Mouse (Mus musculus) neural tube, embryonic 11.5 days (tissue): ENCODE measurements around the gene St7. TPM values are rescaled to one million over a fixed set of nuclear protein-coding genes. Genes with fewer than 3 reads are reported as not detected.

ENCODE experiments used
- ATAC-seq: fragments of 200-750 bp; cut with Nextera tagmentation; 2 replicates; pipeline ENCODE4 v1.8.0; 2017; ENCODE audit warnings: moderate number of reproducible peaks, mild to moderate bottlenecking, moderate TSS enrichment, moderate library complexity; ENCODE audit not compliant: insufficient read depth, low FRiP score, low TSS enrichment
- DNase-seq: peaks from one replicate; pipeline ENCODE4 v3.0.0-alpha.2; 2015; ENCODE audit warnings: low spot score
- H3K27ac ChIP-seq: fragments of 300-500 bp; sonication (generic); 2 replicates; pipeline ENCODE4 v1.5.1; 2014; ENCODE audit warnings: low read depth, mild to moderate bottlenecking, low read length
- H3K27me3 ChIP-seq: fragments of 300-500 bp; sonication (generic); 2 replicates; pipeline ENCODE4 v1.6.1; 2014; ENCODE audit warnings: mild to moderate bottlenecking, low read length, mixed read lengths; ENCODE audit not compliant: control insufficient read depth, insufficient read depth
- H3K36me3 ChIP-seq: fragments of 300-500 bp; sonication (generic); 2 replicates; pipeline ENCODE4 v1.6.1; 2014; ENCODE audit warnings: mild to moderate bottlenecking, low read length, moderate library complexity, mixed read lengths; ENCODE audit not compliant: control insufficient read depth, insufficient read depth
- H3K4me1 ChIP-seq: fragments of 300-500 bp; sonication (generic); 2 replicates; pipeline ENCODE4 v1.6.1; 2014; ENCODE audit warnings: low read length, mixed read lengths; ENCODE audit not compliant: control insufficient read depth, insufficient read depth
- H3K4me2 ChIP-seq: fragments of 300-500 bp; sonication (generic); 2 replicates; pipeline ENCODE4 v1.6.1; 2014; ENCODE audit warnings: low read depth, mild to moderate bottlenecking, moderate library complexity
- H3K4me3 ChIP-seq: fragments of 300-500 bp; sonication (generic); 2 replicates; pipeline ENCODE4 v1.5.1; 2014; ENCODE audit warnings: low read depth, low read length
- H3K9ac ChIP-seq: fragments of 300-500 bp; sonication (generic); 2 replicates; pipeline ENCODE4 v1.6.1; 2014; ENCODE audit warnings: mild to moderate bottlenecking, low read length
- H3K9me3 ChIP-seq: fragments of 300-500 bp; sonication (generic); 2 replicates; pipeline ENCODE4 v1.6.1; 2016; ENCODE audit warnings: low read length; ENCODE audit not compliant: control insufficient read depth
- WGBS: fragments of 180-500 bp; shearing (Covaris S2); extraction: QIAGEN DNeasy Blood & Tissue Kit; methylation state at CpG from one replicate; pipeline ENCODE4 v1.1.7; 2014; 5-methylcytosine and 5-hydroxymethylcytosine counted together
- polyA plus RNA-seq: library from polyadenylated mRNA; unstranded; fragments of >200 nt; fragmentation: Nextera tagmentation; extraction: Ambion mirVana; gene quantifications from 2 replicates; pipeline ENCODE4 v1.2.1, GENCODE M21; 2014

St7 gene
- polyA plus RNA-seq, 1 experiment from 2014 or later = 41.8 TPM

DNA sequence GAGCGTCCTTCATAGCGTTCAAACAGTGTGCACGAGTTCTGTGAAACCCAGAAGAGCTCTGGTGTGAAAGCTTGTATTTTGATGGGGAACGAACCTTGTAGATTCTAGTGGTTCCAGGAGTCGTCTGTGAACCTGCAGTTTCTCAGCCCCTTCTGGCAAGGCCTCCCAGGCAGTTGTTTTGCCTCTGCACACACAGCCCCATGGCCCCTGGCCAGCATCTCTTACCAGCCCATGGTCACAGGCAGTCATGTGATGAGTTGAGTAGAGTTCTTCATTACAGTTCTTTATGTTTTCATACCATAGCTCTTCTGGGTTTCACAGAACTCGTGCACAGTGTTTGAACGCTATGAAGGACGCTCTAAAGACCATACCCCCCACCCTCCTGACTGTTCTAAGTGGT lies 240.1 kb downstream of the St7 start:
- DNase-seq = no peak
- Histone ChIP-seq H3K4me3 (no peak overlapping the region), H3K36me3 (no peaks in the 10 kb centered on the region; the same call in 1 of the 2 replicates), H3K4me2 (no peak overlapping the region), H3K27me3 (no peaks in the 10 kb centered on the region), H3K9me3 (no peaks in the 10 kb centered on the region), H3K9ac (no peak overlapping the region), H3K4me1 (no peaks in the 10 kb centered on the region), H3K27ac (no peak overlapping the region)
- WGBS = 95% methylated on average over 8 of the region's 8 CpGs
- no peak for ATAC-seq

DNA sequence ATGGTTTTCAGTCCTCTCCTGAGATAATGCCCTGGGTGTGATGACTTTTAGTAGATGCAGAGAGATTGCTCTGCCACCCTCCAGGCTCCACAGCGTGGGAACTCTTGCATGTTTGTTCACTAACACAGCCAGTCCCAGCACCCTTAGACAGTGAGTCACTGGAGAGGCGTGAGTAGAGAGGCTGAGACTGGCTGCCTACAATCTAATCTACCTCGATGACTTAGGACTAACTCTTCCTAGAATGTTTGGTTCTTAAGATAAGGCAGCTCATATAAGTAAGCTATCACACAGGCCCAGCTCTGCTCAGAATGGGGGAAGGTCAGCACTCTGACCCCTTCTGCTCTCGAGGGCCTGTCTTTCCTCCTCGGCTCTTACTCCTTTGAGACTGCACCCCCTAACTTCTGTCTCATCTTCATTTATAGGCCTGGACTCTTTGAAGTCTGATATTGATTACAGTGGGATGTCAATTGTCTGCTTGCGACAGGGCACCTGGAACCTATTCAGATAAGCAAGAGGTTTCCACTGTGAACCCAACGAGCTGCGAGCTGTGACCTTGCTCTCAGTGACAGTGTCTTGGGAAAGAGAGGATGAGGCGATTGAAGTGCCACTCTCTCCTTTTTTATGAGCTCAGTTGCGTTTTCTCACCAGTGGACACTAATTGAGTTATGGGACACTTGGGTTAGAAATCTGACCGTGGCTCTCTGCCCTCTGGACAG lies 246.1 kb downstream of the St7 start:
- H3K9ac ChIP-seq = no peak overlapping the region
- H3K4me2 ChIP-seq = no peak overlapping the region
- no peak overlapping the region for H3K27ac ChIP-seq
- peaks cover 4% of the 10 kb centered on the region; the same call in 1 of the 2 replicates for H3K4me1 ChIP-seq
- H3K27me3 ChIP-seq = no peaks in the 10 kb centered on the region
- no peaks in the 10 kb centered on the region; the same call in 1 of the 2 replicates for H3K36me3 ChIP-seq
- no peak overlapping the region for H3K4me3 ChIP-seq
- no peak for ATAC-seq
- H3K9me3 ChIP-seq = no peaks in the 10 kb centered on the region
- 65% methylated on average over 11 of the region's 11 CpGs for WGBS
- DNase-seq = no peak

DNA sequence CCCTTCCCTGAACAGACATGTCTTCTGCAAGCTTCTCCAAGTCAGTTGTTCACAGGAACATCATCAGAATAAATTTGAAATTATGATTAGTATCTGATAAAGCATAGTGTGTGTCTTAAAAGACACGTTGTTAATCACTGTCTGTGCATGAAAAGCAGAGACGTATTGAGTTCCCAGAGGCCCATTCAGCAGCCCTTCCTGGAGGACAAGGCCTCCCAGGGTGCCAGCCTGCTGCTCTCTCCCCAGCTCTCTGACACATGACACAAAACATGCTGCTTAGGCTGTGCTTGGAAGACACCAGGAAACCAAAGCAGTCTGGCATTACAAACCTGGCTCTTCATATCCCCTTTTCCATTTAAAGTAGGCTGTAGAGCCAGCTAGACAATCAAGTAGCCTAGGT lies 249.2 kb downstream of the St7 start:
- 39% methylated on average over 2 of the region's 2 CpGs for WGBS
- no peak for ATAC-seq
- peaks cover 4% of the 10 kb centered on the region; the same call in 1 of the 2 replicates for H3K4me1 ChIP-seq
- H3K27me3 ChIP-seq = no peaks in the 10 kb centered on the region
- H3K36me3 ChIP-seq = no peaks in the 10 kb centered on the region
- H3K9me3 ChIP-seq = no peaks in the 10 kb centered on the region
- no peak overlapping the region for H3K4me2 ChIP-seq
- no peak for DNase-seq
- no peak overlapping the region for H3K9ac ChIP-seq
- H3K27ac ChIP-seq = no peak overlapping the region
- H3K4me3 ChIP-seq = no peak overlapping the region

DNA sequence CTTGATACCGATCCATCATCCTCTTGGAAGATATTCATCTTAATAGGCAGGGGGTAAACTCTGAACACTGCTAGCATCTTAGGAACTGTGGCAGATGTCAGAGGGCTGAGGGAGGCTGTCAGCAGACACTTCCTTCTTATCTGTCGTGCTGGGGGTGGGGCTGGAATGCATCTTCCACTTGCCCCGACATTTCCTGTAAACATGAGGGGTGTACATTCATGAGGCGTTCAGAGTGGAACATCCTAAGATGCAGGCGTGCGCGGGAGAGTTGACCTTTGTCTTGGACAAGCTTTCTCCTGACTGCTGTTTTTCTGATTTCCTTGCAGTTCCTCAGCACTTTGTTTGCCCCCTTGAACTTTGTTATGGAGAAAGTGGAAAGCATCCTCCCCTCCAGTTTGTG lies 249.6 kb downstream of the St7 start:
- 79% methylated on average over 7 of the region's 7 CpGs for WGBS
- DNase-seq (no peak), ATAC-seq (no peak)
- H3K36me3 ChIP-seq = no peaks in the 10 kb centered on the region
- H3K9me3 ChIP-seq = no peaks in the 10 kb centered on the region
- no peaks in the 10 kb centered on the region for H3K27me3 ChIP-seq
- H3K4me3 ChIP-seq = no peak overlapping the region
- no peak overlapping the region for H3K9ac ChIP-seq
- H3K27ac ChIP-seq = no peak overlapping the region
- H3K4me2 ChIP-seq = no peak overlapping the region
- peaks cover 4% of the 10 kb centered on the region; the same call in 1 of the 2 replicates for H3K4me1 ChIP-seq

DNA sequence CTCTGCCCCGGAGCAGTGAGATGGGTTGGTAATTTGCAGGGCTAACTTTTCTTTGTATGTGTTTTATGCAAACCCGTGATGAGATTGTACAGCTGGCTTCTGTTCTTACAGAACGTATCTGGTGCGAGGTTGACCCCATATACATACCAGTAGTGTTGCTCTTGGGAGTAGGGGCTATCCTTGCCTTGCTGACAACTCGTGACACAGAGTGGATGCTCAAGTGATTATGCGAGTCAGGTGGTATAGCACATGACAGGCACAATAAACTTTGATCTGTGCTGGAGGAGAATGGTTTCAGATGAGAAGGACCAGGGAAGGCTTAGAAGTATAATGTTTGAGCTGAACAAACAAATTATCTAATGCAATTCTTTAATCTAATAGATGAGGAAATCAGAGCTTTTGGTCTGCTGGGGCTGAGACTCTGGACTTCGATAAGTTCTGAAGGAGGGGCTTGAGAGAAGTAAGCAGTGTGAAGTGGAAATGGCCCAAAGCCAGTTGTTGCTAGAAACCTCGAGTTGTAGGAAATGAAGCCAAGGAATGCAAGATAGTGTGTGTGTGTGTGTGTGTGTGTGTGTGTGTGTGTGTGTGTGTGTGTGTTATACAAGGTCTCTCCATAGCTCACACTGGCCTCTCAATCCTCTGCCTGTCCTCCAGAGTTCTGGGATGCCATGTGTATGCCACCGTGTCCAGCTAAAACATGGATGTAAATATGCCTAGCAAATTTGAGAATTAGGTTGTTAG lies 251.3 kb downstream of the St7 start:
- H3K27me3 ChIP-seq = no peaks in the 10 kb centered on the region

DNA sequence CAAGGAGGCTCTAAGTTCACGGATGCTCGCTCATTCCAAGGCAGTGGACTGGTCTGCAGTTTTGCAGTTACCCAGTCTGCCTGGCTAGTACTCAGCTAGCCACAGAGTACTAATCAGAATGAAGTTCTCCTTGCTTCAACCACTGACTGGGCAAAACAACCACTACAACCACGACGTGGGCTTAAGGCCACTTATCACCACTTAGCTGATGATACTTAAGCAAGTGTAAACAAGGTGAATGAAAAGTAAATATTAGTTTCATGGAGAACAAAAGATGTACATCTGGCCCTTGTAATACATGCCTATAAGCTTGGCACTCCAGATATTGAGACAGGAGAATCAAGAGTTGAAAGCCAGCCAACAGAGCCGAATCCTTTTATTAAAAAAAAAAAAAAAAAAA lies 253.7 kb downstream of the St7 start:
- WGBS = 87% methylated on average over 5 of the region's 5 CpGs
- no peaks in the 10 kb centered on the region for H3K27me3 ChIP-seq
- no peaks in the 10 kb centered on the region for H3K9me3 ChIP-seq
- H3K36me3 ChIP-seq = no peaks in the 10 kb centered on the region
- DNase-seq = no peak
- no peak overlapping the region for H3K4me3 ChIP-seq
- ATAC-seq = no peak
- H3K4me2 ChIP-seq = no peak overlapping the region
- peaks cover 4% of the 10 kb centered on the region; the same call in 1 of the 2 replicates for H3K4me1 ChIP-seq
- H3K27ac ChIP-seq = no peak overlapping the region
- no peak overlapping the region for H3K9ac ChIP-seq

More for the DNA sequence above, 251.3 kb downstream of the St7 start:
- Histone ChIP-seq H3K27ac (no peak overlapping the region), H3K4me1 (peaks cover 4% of the 10 kb centered on the region; the same call in 1 of the 2 replicates), H3K36me3 (no peaks in the 10 kb centered on the region), H3K9me3 (no peaks in the 10 kb centered on the region), H3K4me3 (no peak overlapping the region), H3K9ac (no peak overlapping the region), H3K4me2 (no peak overlapping the region)
- WGBS = 88% methylated on average over 9 of the region's 9 CpGs
- DNase-seq = no peak
- ATAC-seq = no peak

DNA sequence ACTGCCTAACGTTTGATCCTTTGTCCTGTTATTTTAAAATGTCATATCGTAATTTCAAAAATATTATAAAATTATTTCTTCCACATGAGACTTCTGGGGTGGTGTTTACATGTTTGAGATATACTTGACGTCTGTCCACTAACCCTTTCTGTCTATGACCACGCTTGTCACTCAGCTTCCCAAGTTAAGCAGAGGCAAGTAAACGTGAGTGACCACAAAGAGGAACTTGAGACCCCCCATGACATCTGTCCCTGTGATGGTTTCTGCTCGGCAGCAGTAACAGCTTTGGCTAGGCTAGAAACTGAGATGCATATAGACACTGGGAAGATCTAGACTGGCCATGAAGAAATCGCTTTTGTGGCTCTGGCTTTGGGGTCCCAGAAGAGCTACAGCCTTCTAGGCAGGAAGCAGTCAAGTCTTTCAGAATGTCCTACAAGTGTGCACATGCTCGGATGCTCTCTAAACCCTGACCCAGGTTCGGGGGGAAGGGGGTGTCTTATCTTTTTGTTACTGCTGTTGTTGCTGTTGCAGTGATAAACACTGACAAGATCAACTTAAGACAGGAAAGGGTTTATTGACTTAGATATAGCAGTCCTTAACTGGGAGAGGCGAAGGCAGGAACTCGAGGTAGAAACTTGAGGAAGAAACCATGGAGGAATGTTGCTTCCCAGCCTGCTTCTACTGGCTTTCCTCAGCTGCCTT lies 254.5 kb downstream of the St7 start:
- Histone ChIP-seq H3K27me3 (no peaks in the 10 kb centered on the region), H3K4me1 (no peaks in the 10 kb centered on the region), H3K4me2 (no peak overlapping the region), H3K36me3 (no peaks in the 10 kb centered on the region), H3K4me3 (no peak overlapping the region), H3K27ac (no peak overlapping the region), H3K9me3 (no peaks in the 10 kb centered on the region), H3K9ac (no peak overlapping the region)
- ATAC-seq = no peak
- WGBS = 81% methylated on average over 11 of the region's 11 CpGs
- no peak for DNase-seq

DNA sequence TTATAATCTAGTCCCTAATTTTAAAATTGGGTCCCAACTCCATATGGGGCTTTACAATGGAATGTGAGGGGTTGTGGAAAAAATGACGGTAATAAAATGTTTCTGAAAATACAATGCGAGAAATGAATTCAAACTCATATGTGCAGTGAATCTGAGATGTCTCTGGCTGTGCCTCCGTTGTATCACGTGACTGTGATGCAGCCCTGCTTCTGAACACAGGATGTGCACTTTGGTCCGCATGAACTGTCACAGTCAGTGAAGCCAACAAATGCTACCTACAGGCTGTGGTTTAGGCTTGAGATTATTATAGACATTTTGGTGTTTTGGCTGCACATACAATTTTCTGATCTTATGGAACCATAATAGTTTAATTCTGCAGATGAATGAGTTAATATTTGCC lies 256.4 kb downstream of the St7 start:
- Histone ChIP-seq H3K27ac (no peak overlapping the region), H3K4me2 (no peak overlapping the region), H3K9me3 (no peaks in the 10 kb centered on the region), H3K9ac (no peak overlapping the region), H3K27me3 (no peaks in the 10 kb centered on the region), H3K4me1 (no peaks in the 10 kb centered on the region), H3K4me3 (no peak overlapping the region), H3K36me3 (no peaks in the 10 kb centered on the region)
- 88% methylated on average over 5 of the region's 5 CpGs for WGBS
- DNase-seq (no peak), ATAC-seq (no peak)
